ENCODE assay signal across 16 mouse cellular contexts in the genomic region with DNA sequence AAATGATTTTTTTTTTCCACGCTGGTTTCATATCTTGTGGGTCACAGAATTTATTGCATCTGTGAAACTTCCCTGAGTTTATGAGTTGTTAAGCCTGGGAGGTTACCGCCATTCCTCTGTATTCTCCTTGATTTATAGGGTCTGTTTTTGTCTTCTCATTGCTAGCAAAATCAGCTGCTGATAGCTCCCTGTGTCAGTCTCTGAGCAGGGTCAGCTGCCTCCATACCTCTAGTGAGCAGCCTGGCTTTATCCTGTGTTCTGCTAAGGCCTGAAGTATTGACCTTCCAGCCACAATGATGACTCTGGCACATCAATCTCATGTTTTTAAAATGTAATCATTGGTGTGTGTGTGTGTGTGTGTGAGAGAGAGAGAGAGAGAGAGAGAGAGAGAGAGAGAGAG.
"Had no signal": no experiment of that assay in that cellular context is flagged by ENCODE, and none has a peak within 500 bp of the region (broad histone marks: within the 10 kb centered on the region; RNA-seq: fewer than 3 reads in every experiment).

No protein-coding gene starts in this region.

- H3K27me3 ChIP-seq: intestine, embryonic 15.5 days; liver, embryonic 13.5 days; midbrain, embryonic 12.5 days; neural tube, embryonic 13.5 days; stomach, embryonic 15.5 days had no signal

- ATAC-seq: intestine, embryonic 15.5 days; midbrain, embryonic 16.5 days had no signal

- H3K9me3 ChIP-seq: intestine, embryonic 15.5 days; liver, embryonic 13.5 days; midbrain, embryonic 12.5 days; neural tube, embryonic 13.5 days; stomach, embryonic 15.5 days had no signal

- H3K4me1 ChIP-seq: midbrain, embryonic 12.5 days had no signal

- H3K36me3 ChIP-seq: intestine, embryonic 15.5 days; liver, embryonic 13.5 days; midbrain, embryonic 12.5 days; neural tube, embryonic 13.5 days; stomach, embryonic 15.5 days had no signal

- H3K4me2 ChIP-seq: intestine, embryonic 15.5 days; liver, embryonic 13.5 days; midbrain, embryonic 12.5 days; neural tube, embryonic 13.5 days; stomach, embryonic 15.5 days had no signal

- H3K4me3 ChIP-seq: intestine, embryonic 15.5 days; left cerebral cortex, adult 2 months; liver, embryonic 13.5 days; midbrain, embryonic 12.5 days; myocyte; neural tube, embryonic 13.5 days; stomach, embryonic 15.5 days had no signal

- H3K27ac ChIP-seq: intestine, embryonic 15.5 days; left cerebral cortex, adult 2 months; liver, embryonic 13.5 days; midbrain, embryonic 12.5 days; neural tube, embryonic 13.5 days; stomach, embryonic 15.5 days had no signal

- DNase-seq: layer of hippocampus, postnatal 36 days; liver, embryonic 13.5 days; lung, adult 2 months; lung, postnatal 14 days; lung, postnatal 4 days; retina, postnatal 1 day; right cerebral cortex, postnatal 25 days; spleen, adult 18-20 months; thymus, postnatal 25 days had no signal

- H3K9ac ChIP-seq: intestine, embryonic 15.5 days; liver, embryonic 13.5 days; midbrain, embryonic 12.5 days; neural tube, embryonic 13.5 days; stomach, embryonic 15.5 days had no signal
